Mouse (Mus musculus): ENCODE measurements around the gene Usp15.

DNA sequence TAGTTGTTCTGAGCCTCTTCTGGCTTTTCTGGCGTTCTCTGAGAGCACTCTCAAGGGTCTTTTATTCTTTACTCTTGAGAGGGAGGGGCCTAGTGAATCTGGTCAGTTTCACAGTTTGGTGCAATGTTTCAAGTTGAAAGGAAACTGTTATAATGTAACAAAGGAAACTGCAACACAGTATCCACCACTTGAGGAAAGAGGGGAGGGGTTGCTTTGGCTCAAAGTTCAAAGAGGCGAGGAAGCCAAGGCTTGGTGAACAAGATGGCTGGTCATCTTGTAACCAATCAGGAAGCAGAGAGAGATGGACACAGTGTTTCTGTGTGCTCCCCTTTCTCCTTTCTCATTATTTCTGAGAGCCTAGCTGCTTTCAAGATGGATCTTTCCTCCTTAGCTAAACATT is 109.9 kb downstream of the Usp15 start:
- TF ChIP-seq CTCF (IDR thresholded peaks at IDR 0.05) (no peak), EP300 (IDR thresholded peaks at IDR 0.05; ENCODE audit: insufficient read depth, low read depth, low read length) (no peak)
